Mouse (Mus musculus): ENCODE data around the gene Efcc1. TPM values are rescaled to one million over a fixed set of nuclear protein-coding genes. Genes with fewer than 3 reads are reported as not detected.

Gene Efcc1
- polyA plus RNA-seq, 1 experiment = 0.55 TPM

DNA sequence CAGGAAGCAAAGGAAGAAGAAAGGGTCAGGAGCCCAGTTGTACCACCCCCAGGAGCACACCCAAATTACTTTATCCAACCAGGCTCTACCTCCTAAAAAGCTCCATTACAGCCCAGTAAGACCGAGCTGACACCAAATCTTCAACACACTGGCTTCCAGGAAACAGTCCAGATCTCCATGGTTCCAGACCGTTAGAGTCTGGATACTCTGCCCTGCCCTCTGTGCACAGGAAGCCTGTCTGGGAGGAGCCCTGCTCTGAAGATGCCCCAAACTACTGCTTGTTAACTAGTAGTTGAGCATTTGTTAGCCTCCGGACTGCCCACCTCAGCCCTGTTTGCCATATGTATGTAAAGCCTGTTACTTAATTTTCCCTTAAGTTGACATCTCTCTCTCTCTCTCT lies 15.4 kb downstream of the Efcc1 start:
- no peak for TF ChIP-seq POLR2A (IDR thresholded peaks at IDR 0.05; ENCODE audit: borderline replicate concordance, control insufficient read depth, low read depth, low read length)
- no peak for TF ChIP-seq CTCF (IDR thresholded peaks at IDR 0.05; ENCODE audit: control insufficient read depth, insufficient read depth, low read length)
- no peak overlapping the region; the same call in 1 of the 2 replicates for H3K27ac ChIP-seq (ENCODE audit: control insufficient read depth, insufficient read depth, low read depth, low read length, poor library complexity)
- H3K4me1 ChIP-seq (ENCODE audit: control insufficient read depth, insufficient read depth, low read length) = peaks cover 3% of the 10 kb centered on the region; the same call in 1 of the 2 replicates
- H3K4me3 ChIP-seq (replicated peaks; ENCODE audit: control insufficient read depth, low read depth, low read length) = no peak overlapping the region
- WGBS = 65% methylated on average over 3 of the region's 3 CpGs

DNA sequence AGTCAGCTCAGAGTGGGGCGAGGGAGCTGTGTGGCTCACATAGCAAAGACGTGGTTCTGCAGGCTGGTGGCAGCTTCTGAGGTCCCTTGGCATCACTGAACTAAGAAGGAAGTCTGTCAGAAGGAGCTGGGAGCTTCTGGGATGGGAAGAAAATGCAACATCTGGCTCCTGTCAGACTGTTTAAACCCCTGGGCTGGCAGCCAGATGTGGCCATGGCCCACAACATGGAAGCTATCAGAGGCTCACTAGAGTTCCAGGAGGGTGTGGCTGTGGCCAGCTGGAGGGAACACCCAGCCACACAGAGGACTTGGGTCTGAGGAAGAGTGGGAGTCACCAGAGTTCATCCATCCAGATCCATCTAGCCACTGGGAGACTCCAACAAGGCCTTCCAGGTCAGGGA lies 16.2 kb downstream of the Efcc1 start:
- Histone ChIP-seq H3K27ac (ENCODE audit: control insufficient read depth, insufficient read depth, low read depth, low read length, poor library complexity) (peak overlapping the region; percentile 62), H3K4me1 (ENCODE audit: control insufficient read depth, insufficient read depth, low read length) (peaks cover 3% of the 10 kb centered on the region; the same call in 1 of the 2 replicates), H3K4me3 (replicated peaks; ENCODE audit: control insufficient read depth, low read depth, low read length) (no peak overlapping the region)
- no peak for TF ChIP-seq CTCF (IDR thresholded peaks at IDR 0.05; ENCODE audit: control insufficient read depth, insufficient read depth, low read length)
- no peak for TF ChIP-seq POLR2A (IDR thresholded peaks at IDR 0.05; ENCODE audit: borderline replicate concordance, control insufficient read depth, low read depth, low read length)
- WGBS = 52% methylated on average over 2 of the region's 2 CpGs

- H3K27ac ChIP-seq (ENCODE audit: control insufficient read depth, insufficient read depth, low read depth, low read length, poor library complexity) = no peak overlapping the region
- peaks cover 1% of the 10 kb centered on the region; the same call in 1 of the 2 replicates for H3K4me1 ChIP-seq (ENCODE audit: control insufficient read depth, insufficient read depth, low read length)
- TF ChIP-seq POLR2A (IDR thresholded peaks at IDR 0.05; ENCODE audit: borderline replicate concordance, control insufficient read depth, low read depth, low read length) = no peak
- TF ChIP-seq CTCF (IDR thresholded peaks at IDR 0.05; ENCODE audit: control insufficient read depth, insufficient read depth, low read length) = no peak
- H3K4me3 ChIP-seq (replicated peaks; ENCODE audit: control insufficient read depth, low read depth, low read length) = no peak overlapping the region
- WGBS = 28% methylated on average over 2 of the region's 2 CpGs
These were observed 17.4 kb downstream of the Efcc1 start for GRCm38 (mm10) chr6:87748078-87748477.

- Histone ChIP-seq H3K27ac (ENCODE audit: control insufficient read depth, insufficient read depth, low read depth, low read length, poor library complexity) (no peak overlapping the region), H3K4me1 (ENCODE audit: control insufficient read depth, insufficient read depth, low read length) (peaks cover 1% of the 10 kb centered on the region; the same call in 1 of the 2 replicates), H3K4me3 (replicated peaks; ENCODE audit: control insufficient read depth, low read depth, low read length) (no peak overlapping the region)
- no peak for TF ChIP-seq POLR2A (IDR thresholded peaks at IDR 0.05; ENCODE audit: borderline replicate concordance, control insufficient read depth, low read depth, low read length)
- no peak for TF ChIP-seq CTCF (IDR thresholded peaks at IDR 0.05; ENCODE audit: control insufficient read depth, insufficient read depth, low read length)
- 77% methylated on average over 6 of the region's 6 CpGs for WGBS
These were observed 17.9 kb downstream of the Efcc1 start for GRCm38 (mm10) chr6:87748531-87748930.

DNA sequence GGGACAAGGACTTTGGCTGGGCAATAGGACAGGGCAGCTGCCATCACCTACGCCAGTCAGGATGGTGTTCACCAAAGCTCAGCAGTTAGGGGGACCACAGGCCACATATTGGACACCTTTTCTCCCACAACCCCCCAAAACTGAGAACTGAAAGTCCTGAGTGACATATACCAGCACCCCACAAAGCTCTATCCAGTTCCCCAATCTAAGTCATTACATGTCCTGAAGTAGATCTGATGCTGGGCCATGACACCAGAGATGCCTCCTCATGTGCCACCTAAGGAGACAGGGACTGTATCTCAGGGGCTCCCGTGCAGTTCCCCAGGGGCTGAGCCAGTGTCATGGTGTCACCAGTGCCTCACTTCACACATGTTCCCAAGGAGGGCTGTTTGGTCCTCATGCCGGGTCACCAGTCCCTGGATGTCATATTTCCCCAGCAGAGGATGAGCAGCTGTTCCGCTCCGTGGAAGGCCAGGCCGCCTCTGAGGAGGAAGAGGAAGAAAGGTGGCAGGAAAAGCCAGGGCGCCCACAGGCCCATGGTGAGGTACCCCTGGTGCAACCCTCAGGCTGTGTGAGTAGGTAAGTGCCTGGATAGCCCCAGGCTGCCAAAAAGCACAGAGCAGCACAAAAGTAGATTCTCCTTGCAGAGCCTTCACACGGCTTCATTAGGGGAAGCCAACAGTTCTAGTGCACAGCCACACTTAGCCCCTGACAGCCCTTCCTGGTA lies 19.7 kb downstream of the Efcc1 start:
- 36% methylated on average over 8 of the region's 8 CpGs for WGBS
- Histone ChIP-seq H3K27ac (ENCODE audit: control insufficient read depth, insufficient read depth, low read depth, low read length, poor library complexity) (no peak overlapping the region), H3K4me1 (ENCODE audit: control insufficient read depth, insufficient read depth, low read length) (peaks cover 1% of the 10 kb centered on the region; the same call in 1 of the 2 replicates)

DNA sequence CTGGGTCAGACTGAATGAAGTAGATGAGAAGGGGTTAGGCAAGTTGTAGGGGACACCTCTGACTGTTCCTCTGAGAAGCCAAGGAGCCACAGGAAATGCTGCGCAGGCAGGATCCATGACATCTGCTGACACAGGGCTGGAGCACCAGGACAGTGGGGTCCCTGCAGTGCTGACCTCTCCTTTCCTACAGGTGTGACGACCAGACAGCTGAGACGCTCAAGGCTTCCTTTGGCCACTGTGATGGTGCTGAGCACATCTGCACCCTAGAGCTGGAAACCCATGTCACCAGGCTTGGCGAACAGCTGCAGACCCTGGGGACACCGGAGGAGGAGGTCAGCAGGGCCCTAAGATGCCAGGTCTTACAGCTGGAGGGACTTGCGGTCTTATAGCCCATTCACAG lies 20.9 kb downstream of the Efcc1 start:
- no peak for TF ChIP-seq POLR2A (IDR thresholded peaks at IDR 0.05; ENCODE audit: borderline replicate concordance, control insufficient read depth, low read depth, low read length)
- no peak for TF ChIP-seq CTCF (IDR thresholded peaks at IDR 0.05; ENCODE audit: control insufficient read depth, insufficient read depth, low read length)
- 84% methylated on average over 6 of the region's 6 CpGs for WGBS
- Histone ChIP-seq H3K27ac (ENCODE audit: control insufficient read depth, insufficient read depth, low read depth, low read length, poor library complexity) (no peak overlapping the region), H3K4me1 (ENCODE audit: control insufficient read depth, insufficient read depth, low read length) (peaks cover 1% of the 10 kb centered on the region; the same call in 1 of the 2 replicates), H3K4me3 (replicated peaks; ENCODE audit: control insufficient read depth, low read depth, low read length) (no peak overlapping the region)

More for the DNA sequence above, 19.7 kb downstream of the Efcc1 start:
- H3K4me3 ChIP-seq (replicated peaks; ENCODE audit: control insufficient read depth, low read depth, low read length) = no peak overlapping the region
- TF ChIP-seq POLR2A (IDR thresholded peaks at IDR 0.05; ENCODE audit: borderline replicate concordance, control insufficient read depth, low read depth, low read length) (no peak), CTCF (IDR thresholded peaks at IDR 0.05; ENCODE audit: control insufficient read depth, insufficient read depth, low read length) (no peak)

GRCm38 (mm10) chr6:87755196-87755595 lies 24.5 kb downstream of the Efcc1 start:
- WGBS = 96% methylated on average over 4 of the region's 4 CpGs
- Histone ChIP-seq H3K4me1 (ENCODE audit: control insufficient read depth, insufficient read depth, low read length) (no peaks in the 10 kb centered on the region), H3K4me3 (replicated peaks; ENCODE audit: control insufficient read depth, low read depth, low read length) (no peak overlapping the region), H3K27ac (ENCODE audit: control insufficient read depth, insufficient read depth, low read depth, low read length, poor library complexity) (no peak overlapping the region)
- TF ChIP-seq CTCF (IDR thresholded peaks at IDR 0.05; ENCODE audit: control insufficient read depth, insufficient read depth, low read length) (no peak), POLR2A (IDR thresholded peaks at IDR 0.05; ENCODE audit: borderline replicate concordance, control insufficient read depth, low read depth, low read length) (no peak)

DNA sequence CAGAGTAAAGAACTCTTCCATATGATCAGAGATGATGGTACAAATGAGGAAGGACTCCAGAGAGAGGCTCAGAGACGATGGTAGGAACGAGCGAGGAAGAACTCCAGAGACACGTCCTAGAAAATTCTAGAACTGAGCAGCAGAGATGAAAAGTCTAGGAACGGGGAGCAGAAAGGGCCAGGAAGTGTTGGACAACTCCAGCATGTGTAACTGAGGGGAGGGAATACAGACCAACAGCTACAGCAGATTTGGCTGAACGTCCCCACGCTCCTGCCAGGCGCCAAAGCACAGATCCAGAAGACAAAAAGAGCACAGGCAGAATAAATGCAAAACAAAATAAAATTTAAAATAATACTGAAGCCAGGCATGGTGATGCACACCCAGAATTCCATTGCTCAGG lies 26.2 kb downstream of the Efcc1 start:
- Histone ChIP-seq H3K4me1 (ENCODE audit: control insufficient read depth, insufficient read depth, low read length) (no peaks in the 10 kb centered on the region), H3K4me3 (replicated peaks; ENCODE audit: control insufficient read depth, low read depth, low read length) (no peak overlapping the region), H3K27ac (ENCODE audit: control insufficient read depth, insufficient read depth, low read depth, low read length, poor library complexity) (no peak overlapping the region)
- TF ChIP-seq CTCF (IDR thresholded peaks at IDR 0.05; ENCODE audit: control insufficient read depth, insufficient read depth, low read length) = no peak
- TF ChIP-seq POLR2A (IDR thresholded peaks at IDR 0.05; ENCODE audit: borderline replicate concordance, control insufficient read depth, low read depth, low read length) = no peak
- WGBS = 89% methylated on average over 8 of the region's 8 CpGs

All from bone marrow, adult 2 months (tissue).